Mouse (Mus musculus) gastrocnemius, adult 18-20 months (tissue): ENCODE results near the gene Lrig1. TPM values are rescaled to one million over a fixed set of nuclear protein-coding genes. Genes with fewer than 3 reads are reported as not detected.
"Not testable (repeated sequence)": the region's sequence is repeated elsewhere in the genome, so short reads cannot be mapped to it uniquely, and the experiment has no call there.

ENCODE experiments used
- DNase-seq: peaks from one replicate; pipeline ENCODE4 v3.0.0; 2021; ENCODE audit warnings: low spot score
- microRNA-seq: library from miRNA; unstranded; fragments of <30 nt; microRNA quantifications from one replicate; pipeline ENCODE4 v1.2.0, GENCODE M21; 2021
- total RNA-seq, 2 experiments: library from RNA; stranded (reverse); gene quantifications; 2 replicates each; pipeline ENCODE4 v1.2.3; 2021

Gene Lrig1
- total RNA-seq, 2 experiments from 2014 or later = 36.4 to 42.2 TPM

DNA sequence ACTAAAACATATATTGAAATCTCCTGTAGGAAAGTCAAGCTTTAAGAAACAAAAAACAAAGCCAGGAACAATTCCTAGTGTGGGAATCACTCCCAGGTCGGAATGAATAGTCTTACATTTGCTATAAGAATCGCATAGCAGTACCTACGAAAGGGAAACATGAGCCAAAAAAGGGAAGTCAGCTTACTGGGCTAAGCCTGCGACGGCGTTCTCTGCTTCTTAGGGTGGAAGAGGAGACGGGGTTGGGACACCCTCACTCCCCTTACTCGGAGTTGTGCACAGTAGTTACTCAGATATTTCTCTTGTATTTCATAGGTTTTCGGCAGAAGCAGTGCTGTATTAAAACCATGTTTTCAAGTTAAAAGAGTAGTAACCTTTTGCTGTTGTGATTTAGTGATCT is 117.9 kb downstream of the Lrig1 start:
- DNase-seq = no peak

DNA sequence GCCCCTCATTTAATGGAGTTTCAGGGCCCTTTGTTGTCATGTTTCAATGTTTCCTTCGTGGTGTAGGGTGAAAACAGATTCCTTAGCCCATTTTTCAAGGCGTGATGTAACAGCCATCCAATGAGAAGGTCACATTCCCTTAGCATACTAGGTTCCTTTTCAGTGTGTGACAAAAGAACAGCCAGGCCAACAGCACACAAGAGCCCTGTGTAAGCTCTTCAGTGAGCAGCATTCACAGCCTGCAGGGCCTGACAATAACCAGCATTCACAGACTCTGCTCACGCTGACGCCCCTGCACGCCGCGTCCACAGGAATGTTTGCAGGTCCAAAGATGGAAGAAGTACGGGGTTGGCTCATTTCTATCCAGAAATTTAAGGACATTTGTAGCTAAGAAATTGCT is 122.0 kb downstream of the Lrig1 start:
- no peak for DNase-seq

DNA sequence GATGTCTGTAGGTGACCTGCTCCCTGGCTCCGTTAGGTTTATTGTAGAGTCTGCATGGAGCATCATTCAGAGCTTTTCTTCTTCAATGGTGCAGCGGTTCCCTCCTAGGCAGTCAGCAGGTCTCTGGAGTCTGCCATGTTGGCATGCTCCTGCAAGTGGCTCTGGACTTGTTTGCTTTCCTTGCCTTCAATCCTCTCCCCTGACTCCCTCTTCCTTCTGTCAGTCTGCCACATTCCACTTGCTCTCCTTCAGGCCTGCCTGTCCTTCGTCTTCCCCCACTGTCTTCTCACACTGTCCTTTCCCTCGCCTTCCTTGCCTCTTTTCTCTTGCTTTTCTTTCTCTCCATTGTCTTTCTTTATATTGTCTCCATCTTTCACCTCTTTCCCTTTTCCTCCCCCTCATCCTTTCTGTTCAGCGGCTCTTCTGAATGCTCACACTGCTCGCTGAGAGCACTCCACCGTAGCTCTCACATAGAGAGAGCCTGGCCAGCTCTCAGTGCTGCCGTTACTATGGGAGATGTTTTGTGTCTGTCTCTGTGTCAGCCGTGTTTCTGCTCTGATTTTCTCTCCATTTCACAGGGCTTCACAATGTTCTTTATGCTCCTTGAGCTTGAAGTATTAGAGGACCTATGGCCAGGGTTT is 124.3 kb downstream of the Lrig1 start:
- DNase-seq = no peak

DNA sequence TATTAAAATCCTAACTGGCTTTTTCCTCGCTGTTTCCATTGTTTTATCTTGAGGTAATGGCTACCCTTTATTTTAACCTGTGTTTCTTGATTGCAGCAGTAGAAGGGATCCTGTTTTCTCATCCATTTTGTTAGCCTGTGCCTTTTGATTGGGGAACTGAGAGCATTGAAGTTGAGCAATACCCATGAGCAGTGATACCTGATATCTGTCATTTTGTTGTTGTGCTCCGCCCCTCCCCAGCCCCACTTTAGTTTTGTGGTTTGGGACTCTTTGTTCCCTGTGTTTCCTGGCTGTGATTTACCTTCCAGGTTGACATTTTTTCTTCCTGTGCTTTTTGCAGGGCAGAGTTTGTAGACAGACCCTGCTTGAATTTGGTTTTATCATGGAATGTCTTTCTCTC is 131.9 kb downstream of the Lrig1 start:
- no peak for DNase-seq

DNA sequence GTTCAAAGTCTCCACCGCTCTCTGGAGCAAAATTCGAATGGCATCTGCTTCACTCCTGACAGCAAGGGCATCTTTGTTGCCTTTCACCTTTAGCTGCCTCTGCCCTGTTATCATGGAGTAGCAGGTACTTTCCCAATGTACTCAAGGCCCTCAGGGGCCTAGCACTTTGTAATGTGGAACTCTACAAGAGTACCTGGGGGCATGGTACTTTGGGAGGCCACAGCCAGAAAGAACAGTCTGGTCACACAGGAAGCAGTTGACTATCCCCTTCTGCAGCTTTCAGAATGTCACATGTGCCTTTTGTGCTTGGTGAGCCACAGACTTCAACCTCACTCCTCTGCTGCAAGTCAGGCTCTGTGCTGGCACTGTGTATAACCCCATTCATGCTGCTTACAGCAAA is 134.2 kb downstream of the Lrig1 start:
- DNase-seq = no peak

DNA sequence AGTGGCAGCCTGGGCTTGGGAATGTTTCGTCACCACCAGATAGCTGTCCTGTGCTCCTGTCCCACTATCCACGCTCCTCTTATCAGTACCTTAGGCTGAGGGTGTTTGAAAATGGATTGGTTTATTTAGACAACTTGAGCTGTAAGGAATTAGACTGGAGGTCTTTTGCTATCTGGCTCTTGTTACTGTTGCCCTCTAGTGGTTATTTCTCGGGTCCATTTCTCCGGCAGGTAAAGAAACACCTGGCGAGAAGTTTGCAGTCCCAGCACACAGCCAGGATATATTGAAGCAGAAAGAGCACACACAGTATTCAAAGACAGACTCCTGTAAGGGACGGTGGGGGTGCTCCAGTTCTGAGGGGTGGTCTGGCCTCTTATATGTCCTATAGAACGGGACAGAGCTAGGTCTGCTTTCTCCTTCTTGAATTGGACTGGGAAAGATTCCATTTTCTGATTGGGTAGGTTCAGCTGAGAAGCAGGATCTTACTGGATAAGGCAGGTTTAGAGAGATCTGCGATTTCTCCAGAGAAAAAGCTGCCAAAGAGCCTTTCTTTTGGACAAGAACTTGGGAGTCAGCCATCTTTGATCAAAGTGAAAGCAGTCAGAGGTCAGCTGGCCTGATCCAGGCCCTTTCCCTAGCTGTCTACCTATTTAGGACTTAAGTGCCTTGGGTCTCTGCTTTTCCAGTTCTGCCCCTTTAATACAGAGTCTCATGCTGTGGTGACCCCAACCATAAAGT is 136.6 kb downstream of the Lrig1 start:
- DNase-seq = no peak

DNA sequence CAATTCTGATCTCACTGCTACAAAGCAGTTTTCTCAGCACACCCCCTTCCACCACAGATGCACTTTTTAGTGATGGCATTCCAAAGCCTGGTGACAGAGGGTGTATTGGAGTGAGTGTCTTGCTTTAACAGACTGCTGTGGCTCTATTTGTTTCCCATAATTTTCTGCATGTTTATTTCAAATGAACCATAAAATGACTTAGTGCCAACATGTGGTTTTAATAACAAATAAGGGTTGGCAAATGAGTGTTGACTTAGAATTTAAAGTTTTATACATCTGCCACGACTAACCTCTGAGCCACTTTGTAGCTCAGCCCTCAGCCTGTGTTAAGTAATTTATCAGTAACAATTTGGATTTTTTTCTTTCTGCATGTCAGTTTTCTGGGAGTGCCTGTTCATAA is 138.6 kb downstream of the Lrig1 start:
- DNase-seq = no peak

DNA sequence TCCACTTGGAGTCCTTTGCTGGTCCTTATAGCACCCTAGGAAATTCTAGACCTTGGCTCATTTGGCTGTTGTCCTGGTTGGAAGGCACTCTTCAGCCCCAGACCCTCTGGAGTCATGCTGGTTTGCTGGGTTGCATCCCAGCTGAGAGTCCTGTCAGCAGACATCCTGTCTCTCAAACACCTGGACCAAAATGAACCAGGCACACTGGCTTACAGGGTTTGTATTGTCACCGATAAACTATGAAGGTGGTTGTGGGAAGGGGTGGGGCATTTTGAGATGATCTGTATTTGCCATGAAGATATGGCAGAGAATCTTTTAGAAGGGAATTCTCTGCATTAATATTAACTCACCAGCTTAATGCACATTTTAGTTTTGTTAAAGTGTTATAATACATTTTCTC is 139.1 kb downstream of the Lrig1 start:
- DNase-seq = no peak

DNA sequence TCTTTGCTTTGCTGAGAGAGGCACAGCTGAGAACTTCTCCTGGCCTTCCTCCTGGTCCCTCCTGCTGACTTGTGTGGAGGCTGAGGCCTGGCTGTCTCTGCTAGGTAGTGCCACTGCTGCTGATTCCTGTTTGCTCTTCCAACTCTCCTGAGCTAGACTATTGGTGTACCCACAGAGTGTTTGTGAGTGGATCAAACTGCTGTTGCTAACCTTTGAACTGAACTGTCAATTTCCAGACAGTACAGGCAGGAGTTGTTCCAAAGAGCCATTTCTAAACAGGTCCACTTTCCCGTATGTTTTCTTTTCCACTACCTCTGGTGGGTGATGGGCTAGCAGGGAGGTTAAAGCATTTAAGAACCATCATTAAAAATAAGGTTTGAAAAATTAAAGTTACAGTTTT is 141.4 kb downstream of the Lrig1 start:
- DNase-seq = not testable (repeated sequence)

Small RNA genes within 50 kb of the gene (microRNA-seq; reads per million reads assigned to microRNA genes)
- not detected for gene Mir7041

Other genes with a start within 250 kb of the Lrig1 start
- 10 to 100 TPM; 15.4 to 18.1 TPM for gene Slc25a26, start 199.8 kb downstream of the Lrig1 start, total RNA-seq